Comparison of ENCODE assay signal across 8 mouse cellular contexts in genomic region chr11:57983480-57984342, GRCm38 (mm10). TPM values are rescaled to one million over a fixed set of nuclear protein-coding genes. Genes with fewer than 3 reads are reported as not detected.
A peak's percentile ranks its signal among the peaks of the same experiment; 100 is the strongest.
DNase-seq lines count a peak whose midpoint lies in the region; ATAC-seq and TF ChIP-seq lines count a peak whose summit lies in the region.

No protein-coding gene starts in this region.

- H3K27me3 ChIP-seq in heart, embryonic 10.5 days (ENCODE audit: insufficient read depth, poor library complexity, severe bottlenecking) = peaks cover 3% of the 10 kb centered on the region; the same call in 1 of the 2 replicates
- no peaks in the 10 kb centered on the region for H3K27me3 ChIP-seq in liver, adult 2 months (ENCODE audit: control insufficient read depth, insufficient read depth, low read length)
- H3K27me3 ChIP-seq in stomach, embryonic 15.5 days (replicated peaks) = no peaks in the 10 kb centered on the region

- WGBS in heart, embryonic 10.5 days = 18% methylated on average over 16 of the region's 16 CpGs
- 17% methylated on average over 16 of the region's 16 CpGs for WGBS in liver, adult 2 months
- 21% methylated on average over 16 of the region's 16 CpGs for WGBS in stomach, embryonic 15.5 days

- intact Hi-C loops in heart, postnatal 10 days (cut with DNase I) = no loop called here

- DNase-seq in heart, embryonic 10.5 days (ENCODE audit: low spot score) = peak; percentile 92
- no peak for DNase-seq in heart, adult 11 months
- peak; percentile 21 to 36 for DNase-seq in heart, postnatal 10 days
- DNase-seq in liver, adult 2 months (ENCODE audit: extremely low read depth, low read depth, low spot score) = peak; percentile 98
- no peak for DNase-seq in cerebellum, postnatal 25 days
- no peak for DNase-seq in adrenal gland, adult (ENCODE audit: inconsistent age in 2 of 2, low spot score in 1 of 2)
- DNase-seq in embryo, embryonic 9.5 days (ENCODE audit: extremely low spot score) = no peak

- H3K36me3 ChIP-seq in heart, embryonic 10.5 days = no peaks in the 10 kb centered on the region
- no peaks in the 10 kb centered on the region for H3K36me3 ChIP-seq in liver, adult 2 months (ENCODE audit: control insufficient read depth, insufficient read depth, low read length)
- no peaks in the 10 kb centered on the region for H3K36me3 ChIP-seq in stomach, embryonic 15.5 days

- H3K4me2 ChIP-seq in stomach, embryonic 15.5 days = peak overlapping the region; percentile 6; the same call in 1 of the 2 replicates

- peak overlapping the region; percentile 59 for H3K27ac ChIP-seq in heart, embryonic 10.5 days
- peak overlapping the region; percentile 94 for H3K27ac ChIP-seq in liver, adult 2 months (replicated peaks; ENCODE audit: insufficient read depth, low read depth, low read length)
- peak overlapping the region; percentile 71 for H3K27ac ChIP-seq in stomach, embryonic 15.5 days

- TF ChIP-seq POLR2A in liver, adult 2 months (IDR thresholded peaks at IDR 0.05; ENCODE audit: extremely low read depth, insufficient read depth, low read length) = no peak

- H3K79me2 ChIP-seq in liver, adult 2 months (ENCODE audit: control insufficient read depth, insufficient read depth, low read length) = no peaks in the 10 kb centered on the region

- TF ChIP-seq CTCF in liver, adult 2 months (IDR thresholded peaks at IDR 0.05; ENCODE audit: low read depth, low read length) = peak; percentile 27; the same call in 1 of the 2 replicates

- peaks cover 40% of the 10 kb centered on the region for H3K4me1 ChIP-seq in heart, embryonic 10.5 days
- peaks cover 42% of the 10 kb centered on the region for H3K4me1 ChIP-seq in liver, adult 2 months (ENCODE audit: control insufficient read depth, insufficient read depth, low read length)
- H3K4me1 ChIP-seq in stomach, embryonic 15.5 days = peaks cover 20% of the 10 kb centered on the region

- H3K9me3 ChIP-seq in heart, embryonic 10.5 days = no peaks in the 10 kb centered on the region
- H3K9me3 ChIP-seq in stomach, embryonic 15.5 days = no peaks in the 10 kb centered on the region

- H3K9ac ChIP-seq in liver, adult 2 months (ENCODE audit: low read depth, low read length) = 0 out of 2 replicates have a peak overlapping the region, but pooled peaks have one; percentile 31
- no peak overlapping the region for H3K9ac ChIP-seq in stomach, embryonic 15.5 days

- H3K4me3 ChIP-seq in heart, embryonic 10.5 days = 0 out of 2 replicates have a peak overlapping the region, but pooled peaks have one; percentile 12
- no peak overlapping the region for H3K4me3 ChIP-seq in liver, adult 2 months (ENCODE audit: insufficient read depth, low read depth, low read length)
- no peak overlapping the region for H3K4me3 ChIP-seq in stomach, embryonic 15.5 days (replicated peaks)

- peak; percentile 83 for ATAC-seq in stomach, embryonic 15.5 days (ENCODE audit: insufficient read depth, low FRiP score, low read depth)

RNA-seq across cellular contexts. Expression of gene Larp1, which starts 25.2 kb away (rescaled TPM):
- 18.3 and 21.8 TPM in 2 replicates for polyA plus RNA-seq in heart, embryonic 10.5 days (2016; fragmentation: Nextera tagmentation; extraction: Ambion mirVana)
- total RNA-seq in heart, postnatal 10 days (2021) = 10 to 100 TPM; 57.8 to 61.3 TPM
- total RNA-seq in liver, adult 2 months (2014; rRNA removed) = 19.7 and 31.4 TPM in 2 replicates
- 34.7 and 39.8 TPM in 2 replicates for polyA plus RNA-seq in liver, adult 2 months (2012; rRNA removed)
- polyA plus RNA-seq in stomach, embryonic 15.5 days (2015; fragmentation: Nextera tagmentation; extraction: Ambion mirVana) = 25.6 and 27.4 TPM in 2 replicates

Comparison
In these comparisons a context has a peak if more than half of its experiments do, and no peak if none do; other contexts are left out.
1. DNase-seq: peak in heart, embryonic 10.5 days (single experiment), heart, postnatal 10 days (2 of 2) and liver, adult 2 months (single experiment); none in heart, adult 11 months (single experiment), cerebellum, postnatal 25 days (0 of 2), adrenal gland, adult (0 of 2) and embryo, embryonic 9.5 days (single experiment).
2. Peak in every context shown above with its lines, with median percentiles within 50 percentile points of each other: H3K27ac ChIP-seq.